Mouse (Mus musculus): Measurements from ENCODE around the gene Frmd4b. TPM values are rescaled to one million over a fixed set of nuclear protein-coding genes. Genes with fewer than 3 reads are reported as not detected.
"Not testable (repeated sequence)": the region's sequence is repeated elsewhere in the genome, so short reads cannot be mapped to it uniquely, and the experiment has no call there.

The Frmd4b gene
- total RNA-seq, 2 experiments from 2014 or later = 28.0 to 32.5 TPM

DNA sequence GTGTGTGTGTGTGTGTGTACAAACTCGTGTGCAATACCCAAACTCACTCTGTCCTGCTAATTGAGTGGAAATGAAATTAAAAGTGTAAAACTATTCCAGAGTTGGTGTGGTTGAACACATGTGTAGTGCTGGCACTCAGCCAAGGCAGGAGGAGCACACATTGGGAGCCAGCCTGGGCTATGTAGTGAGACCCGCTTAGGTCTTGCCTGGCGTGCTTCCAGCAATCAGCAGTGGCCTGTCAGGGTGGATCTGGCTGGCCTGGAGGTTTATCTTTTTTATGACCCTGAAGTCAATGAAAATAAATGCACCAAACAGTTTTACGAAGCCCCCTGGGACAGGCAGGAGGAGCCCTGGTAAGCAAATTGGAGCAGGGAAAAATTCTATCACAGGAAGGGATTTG lies 173.8 kb downstream of the Frmd4b start:
- DNase-seq (ENCODE audit: low spot score in 2 of 2) = no peak
- no peak overlapping the region for H3K27ac ChIP-seq
- H3K4me3 ChIP-seq = no peak overlapping the region

GRCm38 (mm10) chr6:97441357-97441756 lies 176.0 kb downstream of the Frmd4b start:
- Histone ChIP-seq H3K27ac (peak overlapping the region; percentile 23; the same call in 1 of the 2 replicates), H3K4me3 (no peak overlapping the region)
- TF ChIP-seq CTCF (conservative IDR thresholded peaks at IDR 0.05) = no peak
- DNase-seq (ENCODE audit: low spot score in 2 of 2) = no peak

More for the DNA sequence above, 173.8 kb downstream of the Frmd4b start:
- no peak for TF ChIP-seq CTCF (conservative IDR thresholded peaks at IDR 0.05)

- H3K27ac ChIP-seq = peak overlapping the region; percentile 53
- TF ChIP-seq CTCF (conservative IDR thresholded peaks at IDR 0.05) = no peak
- no peak for DNase-seq (ENCODE audit: low spot score in 2 of 2)
- H3K4me3 ChIP-seq = no peak overlapping the region
Observed at GRCm38 (mm10) chr6:97438918-97439645, 178.3 kb downstream of the Frmd4b start.

DNA sequence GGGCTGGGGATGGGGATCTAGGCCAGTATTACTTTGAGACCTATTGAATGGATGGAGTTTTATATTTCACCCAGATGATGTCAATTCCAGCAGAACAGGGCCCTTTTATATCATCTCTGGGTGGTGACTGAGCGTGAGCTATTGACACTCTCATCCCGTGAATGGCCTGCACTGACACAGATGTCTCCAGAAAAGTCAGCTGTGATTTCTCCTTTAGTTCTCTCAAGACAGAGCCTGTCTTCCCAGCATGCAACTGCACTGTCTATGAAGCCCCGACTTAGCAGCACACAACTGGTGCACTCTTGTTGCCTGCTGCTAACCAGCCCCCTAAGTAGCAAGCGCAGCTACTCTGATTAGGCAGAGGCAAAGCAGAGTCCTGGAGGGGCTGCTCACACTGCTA lies 182.6 kb downstream of the Frmd4b start:
- no peak for TF ChIP-seq CTCF (conservative IDR thresholded peaks at IDR 0.05)
- no peak overlapping the region for H3K4me3 ChIP-seq
- DNase-seq (ENCODE audit: low spot score in 2 of 2) = no peak
- H3K27ac ChIP-seq = peak overlapping the region; percentile 71

GRCm38 (mm10) chr6:97431309-97432004 lies 185.9 kb downstream of the Frmd4b start:
- H3K27ac ChIP-seq = peak overlapping the region; percentile 62; the same call in 1 of the 2 replicates

GRCm38 (mm10) chr6:97430519-97430918 lies 186.8 kb downstream of the Frmd4b start:
- TF ChIP-seq CTCF (conservative IDR thresholded peaks at IDR 0.05) = no peak
- H3K27ac ChIP-seq = peak overlapping the region; percentile 62; the same call in 1 of the 2 replicates
- DNase-seq (ENCODE audit: low spot score in 2 of 2) = no peak
- H3K4me3 ChIP-seq = no peak overlapping the region

More at GRCm38 (mm10) chr6:97431309-97432004, 185.9 kb downstream of the Frmd4b start:
- H3K4me3 ChIP-seq = peak overlapping the region; percentile 17; the same call in 1 of the 2 replicates
- TF ChIP-seq CTCF (conservative IDR thresholded peaks at IDR 0.05) = no peak
- no peak for DNase-seq (ENCODE audit: low spot score in 2 of 2)

DNA sequence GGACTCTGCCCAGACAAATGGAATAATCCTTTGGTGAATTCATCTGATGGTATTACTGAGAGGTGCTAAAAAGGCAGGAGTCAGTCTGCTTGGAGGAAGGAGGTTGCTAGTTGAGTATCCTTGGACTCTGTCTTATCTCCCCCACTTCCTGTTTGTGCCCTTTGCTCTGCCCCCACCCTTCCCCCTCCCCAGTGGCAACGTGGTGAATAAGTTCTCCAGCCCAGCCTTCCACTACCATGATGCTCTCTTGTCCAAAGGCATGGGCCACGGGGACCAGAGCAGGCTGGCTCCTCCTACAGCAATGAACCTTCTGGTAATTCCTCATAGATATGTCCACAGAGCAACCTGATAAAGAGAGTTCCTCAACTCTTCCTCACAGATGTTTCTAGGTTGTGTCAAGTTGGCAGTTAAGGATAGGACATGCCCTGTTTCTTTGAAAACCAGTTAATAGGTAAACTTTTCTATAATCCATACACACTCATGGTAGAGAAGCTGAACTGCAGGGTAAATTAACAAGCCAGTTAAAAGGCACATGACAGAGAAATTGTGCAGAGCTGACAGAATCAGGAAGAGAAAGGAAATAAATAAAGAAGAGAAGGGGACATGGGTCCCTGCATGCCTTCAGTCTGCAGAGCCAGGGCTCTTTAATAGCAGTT lies 187.5 kb downstream of the Frmd4b start:
- DNase-seq (ENCODE audit: low spot score in 2 of 2) = no peak
- Histone ChIP-seq H3K4me3 (no peak overlapping the region), H3K27ac (no peak overlapping the region)
- no peak for TF ChIP-seq CTCF (conservative IDR thresholded peaks at IDR 0.05)

DNA sequence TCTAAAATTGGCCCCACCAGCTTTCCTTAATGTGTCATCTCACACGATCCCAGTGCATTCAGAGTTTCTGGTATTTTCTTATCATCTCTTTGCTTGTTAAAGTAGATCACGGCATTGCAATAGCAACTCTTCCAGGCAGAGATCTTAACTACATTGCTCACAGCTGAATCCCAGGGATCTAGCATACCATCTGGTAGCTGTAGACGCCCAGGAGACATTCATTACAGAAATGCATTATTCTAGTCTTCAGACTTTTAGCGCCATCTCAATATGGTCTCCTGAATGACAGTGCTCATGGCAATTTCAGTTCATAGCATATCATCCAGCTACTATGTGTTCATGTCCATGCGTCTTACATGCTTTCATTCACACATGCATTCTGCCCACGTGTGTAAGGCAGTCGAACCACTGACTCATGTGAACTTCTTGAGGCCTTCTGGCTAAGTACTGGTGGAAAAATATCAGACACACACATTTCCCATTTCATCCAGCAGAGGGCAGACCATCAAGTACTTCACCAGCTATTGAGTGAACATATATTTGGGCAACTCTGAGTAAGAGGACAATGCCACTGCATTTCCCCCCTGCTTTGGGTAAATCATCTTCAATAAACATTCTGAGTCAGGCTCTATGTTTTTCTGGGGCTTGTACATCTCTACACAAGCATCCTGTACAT lies 197.4 kb downstream of the Frmd4b start:
- Histone ChIP-seq H3K27ac (peak overlapping the region; percentile 19; the same call in 1 of the 2 replicates), H3K4me3 (no peak overlapping the region)
- DNase-seq (ENCODE audit: low spot score in 2 of 2) = peak; percentile 76 to 84
- TF ChIP-seq CTCF (conservative IDR thresholded peaks at IDR 0.05) = peak; percentile 93

DNA sequence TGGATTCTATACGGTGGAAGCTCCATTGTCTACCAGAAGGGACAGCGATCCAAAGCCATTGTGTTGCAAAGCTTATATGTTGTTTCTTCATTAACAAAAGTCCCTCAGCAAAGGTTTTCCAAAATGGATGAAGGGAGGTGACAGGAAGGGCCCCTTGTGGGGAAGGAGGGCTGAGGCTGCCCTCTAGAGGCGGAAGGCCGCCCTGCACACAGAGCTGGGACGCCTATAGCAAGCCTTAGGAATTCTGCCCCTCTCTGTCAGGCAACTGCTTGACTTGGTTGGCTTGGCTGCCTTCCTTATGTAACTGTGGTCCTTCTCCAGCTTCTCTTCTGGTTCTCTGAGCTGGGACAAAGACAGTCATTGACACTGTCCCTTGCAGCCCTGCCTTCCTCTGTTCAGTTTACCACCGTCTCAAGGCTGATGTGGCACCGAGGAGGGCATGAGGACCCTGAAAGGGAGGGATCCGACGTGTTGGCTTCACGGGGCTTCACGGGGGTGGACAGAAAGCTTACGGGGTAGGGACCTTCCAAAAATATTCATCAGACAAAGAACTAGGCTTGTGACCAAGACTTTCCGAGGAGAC lies 200.3 kb downstream of the Frmd4b start:
- TF ChIP-seq CTCF (conservative IDR thresholded peaks at IDR 0.05) = peak; percentile 97
- no peak overlapping the region for H3K4me3 ChIP-seq
- H3K27ac ChIP-seq = 0 out of 2 replicates have a peak overlapping the region, but pooled peaks have one; percentile 21
- peak in 1 of 2 experiments; percentile 64 for DNase-seq (ENCODE audit: low spot score in 2 of 2)

GRCm38 (mm10) chr6:97415578-97415977 lies 201.8 kb downstream of the Frmd4b start:
- DNase-seq (ENCODE audit: low spot score in 2 of 2); H3K27ac ChIP-seq; H3K4me3 ChIP-seq: not testable (repeated sequence)

DNA sequence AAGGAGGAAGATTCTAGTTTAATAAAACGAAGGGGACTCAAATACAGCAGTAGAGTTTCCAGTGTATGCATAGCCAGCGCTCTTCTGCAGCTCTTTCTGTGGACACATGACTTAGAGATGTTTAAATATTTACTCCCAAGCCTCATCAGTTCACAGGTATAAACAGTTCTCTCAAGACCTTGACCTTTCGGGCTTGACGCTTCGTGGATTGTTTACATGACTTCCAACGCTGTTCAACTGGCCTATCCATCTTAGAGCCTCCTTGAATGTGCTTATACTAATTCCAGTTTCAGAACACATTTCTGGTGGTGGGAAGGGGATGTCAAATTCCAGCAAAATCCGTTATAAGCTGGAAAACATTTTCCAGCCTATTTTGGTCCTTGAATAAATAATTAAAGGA lies 203.9 kb downstream of the Frmd4b start:
- Histone ChIP-seq H3K27ac (peak overlapping the region; percentile 12; the same call in 1 of the 2 replicates), H3K4me3 (no peak overlapping the region)
- no peak for DNase-seq (ENCODE audit: low spot score in 2 of 2)
- no peak for TF ChIP-seq CTCF (conservative IDR thresholded peaks at IDR 0.05)

- no peak for DNase-seq (ENCODE audit: low spot score in 2 of 2)
- no peak for TF ChIP-seq CTCF (conservative IDR thresholded peaks at IDR 0.05)
- H3K27ac ChIP-seq = no peak overlapping the region
- no peak overlapping the region for H3K4me3 ChIP-seq
Observed at GRCm38 (mm10) chr6:97412403-97412802, 204.9 kb downstream of the Frmd4b start.
